In genomic region chr12:100696621-100697020, GRCm38 (mm10) we compare ENCODE assay signal across 13 mouse cellular contexts. TPM values are rescaled to one million over a fixed set of nuclear protein-coding genes. Genes with fewer than 3 reads are reported as not detected.
DNase-seq lines count a peak whose midpoint lies in the region; ATAC-seq and TF ChIP-seq lines count a peak whose summit lies in the region.
"Had no signal": no experiment of that assay in that cellular context is flagged by ENCODE, and none has a peak within 500 bp of the region (broad histone marks: within the 10 kb centered on the region; RNA-seq: fewer than 3 reads in every experiment).

No protein-coding gene starts in this region.

- no peak overlapping the region for H3K4me2 ChIP-seq in hindbrain, embryonic 11.5 days (replicated peaks; ENCODE audit: low read depth, low read length)
- no peak overlapping the region for H3K4me2 ChIP-seq in hindbrain, embryonic 12.5 days (replicated peaks)
- H3K4me2 ChIP-seq in midbrain, embryonic 13.5 days (replicated peaks), result no peak overlapping the region
- no peak overlapping the region for H3K4me2 ChIP-seq in midbrain, postnatal 0 days (ENCODE audit: low read depth, low read length, poor library complexity, severe bottlenecking)
- H3K4me2 ChIP-seq: embryonic facial prominence, embryonic 13.5 days; intestine, embryonic 15.5 days had no signal

- no peaks in the 10 kb centered on the region for H3K4me1 ChIP-seq in hindbrain, embryonic 11.5 days (replicated peaks; ENCODE audit: control insufficient read depth, insufficient read depth, low read length)
- H3K4me1 ChIP-seq in hindbrain, embryonic 12.5 days, result no peaks in the 10 kb centered on the region
- peaks cover 11% of the 10 kb centered on the region for H3K4me1 ChIP-seq in midbrain, embryonic 13.5 days (replicated peaks)
- H3K4me1 ChIP-seq in midbrain, embryonic 10.5 days, result peaks cover 11% of the 10 kb centered on the region; the same call in 1 of the 2 replicates
- no peaks in the 10 kb centered on the region for H3K4me1 ChIP-seq in midbrain, postnatal 0 days (ENCODE audit: insufficient read depth, low read length)
- H3K4me1 ChIP-seq: intestine, embryonic 15.5 days had no signal

- peak; percentile 15 for DNase-seq in hindbrain, embryonic 11.5 days (ENCODE audit: low spot score)
- no peak for DNase-seq in midbrain, embryonic 10.5 days (ENCODE audit: low spot score)
- peak; percentile 88 for DNase-seq in cerebellum, adult 9-10 months
- DNase-seq in midbrain, postnatal 0 days (ENCODE audit: low spot score), result peak; percentile 74
- no peak for DNase-seq in kidney, adult 11 months
- no peak for DNase-seq in right cerebral cortex, adult 2 months (ENCODE audit: low spot score in 2 of 2)
- DNase-seq: kidney, postnatal 10 days; liver had no signal

- H3K4me3 ChIP-seq in hindbrain, embryonic 11.5 days (ENCODE audit: low read depth, low read length), result no peak overlapping the region
- no peak overlapping the region for H3K4me3 ChIP-seq in hindbrain, embryonic 12.5 days
- no peak overlapping the region for H3K4me3 ChIP-seq in midbrain, embryonic 13.5 days (replicated peaks)
- no peak overlapping the region for H3K4me3 ChIP-seq in midbrain, embryonic 10.5 days
- H3K4me3 ChIP-seq in midbrain, postnatal 0 days (ENCODE audit: low read depth, low read length), result no peak overlapping the region
- H3K4me3 ChIP-seq: embryonic facial prominence, embryonic 13.5 days; intestine, embryonic 15.5 days had no signal

- no peak overlapping the region for H3K9ac ChIP-seq in hindbrain, embryonic 11.5 days (ENCODE audit: low read depth, low read length)
- H3K9ac ChIP-seq in hindbrain, embryonic 12.5 days, result no peak overlapping the region
- H3K9ac ChIP-seq in midbrain, embryonic 13.5 days (replicated peaks), result no peak overlapping the region
- no peak overlapping the region for H3K9ac ChIP-seq in midbrain, postnatal 0 days (replicated peaks; ENCODE audit: low read length, poor library complexity, severe bottlenecking)
- H3K9ac ChIP-seq: embryonic facial prominence, embryonic 13.5 days; intestine, embryonic 15.5 days had no signal

- no peak for TF ChIP-seq CTCF in midbrain, postnatal 0 days (IDR thresholded peaks at IDR 0.05)

- H3K27me3 ChIP-seq in hindbrain, embryonic 11.5 days (ENCODE audit: control insufficient read depth, insufficient read depth, low read length), result no peaks in the 10 kb centered on the region
- no peaks in the 10 kb centered on the region for H3K27me3 ChIP-seq in hindbrain, embryonic 12.5 days
- no peaks in the 10 kb centered on the region for H3K27me3 ChIP-seq in midbrain, embryonic 13.5 days
- H3K27me3 ChIP-seq in midbrain, embryonic 10.5 days (ENCODE audit: low read depth, poor library complexity, severe bottlenecking), result no peaks in the 10 kb centered on the region
- no peaks in the 10 kb centered on the region for H3K27me3 ChIP-seq in midbrain, postnatal 0 days (ENCODE audit: insufficient read depth, low read length)
- H3K27me3 ChIP-seq: embryonic facial prominence, embryonic 13.5 days; intestine, embryonic 15.5 days had no signal

- no peaks in the 10 kb centered on the region for H3K36me3 ChIP-seq in hindbrain, embryonic 11.5 days (ENCODE audit: control insufficient read depth, insufficient read depth, low read length)
- H3K36me3 ChIP-seq in hindbrain, embryonic 12.5 days, result no peaks in the 10 kb centered on the region
- no peaks in the 10 kb centered on the region for H3K36me3 ChIP-seq in midbrain, embryonic 13.5 days
- no peaks in the 10 kb centered on the region for H3K36me3 ChIP-seq in midbrain, embryonic 10.5 days
- H3K36me3 ChIP-seq in midbrain, postnatal 0 days (ENCODE audit: insufficient read depth, low read length), result no peaks in the 10 kb centered on the region
- H3K36me3 ChIP-seq: embryonic facial prominence, embryonic 13.5 days; intestine, embryonic 15.5 days had no signal

- no peaks in the 10 kb centered on the region for H3K9me3 ChIP-seq in hindbrain, embryonic 11.5 days (ENCODE audit: control insufficient read depth, low read length)
- no peaks in the 10 kb centered on the region for H3K9me3 ChIP-seq in hindbrain, embryonic 12.5 days (replicated peaks)
- H3K9me3 ChIP-seq in midbrain, embryonic 13.5 days, result no peaks in the 10 kb centered on the region
- no peaks in the 10 kb centered on the region for H3K9me3 ChIP-seq in midbrain, embryonic 10.5 days (replicated peaks)
- H3K9me3 ChIP-seq in midbrain, postnatal 0 days (ENCODE audit: low read length), result no peaks in the 10 kb centered on the region
- H3K9me3 ChIP-seq: embryonic facial prominence, embryonic 13.5 days; intestine, embryonic 15.5 days had no signal

- no peak for ATAC-seq in hindbrain, embryonic 11.5 days (ENCODE audit: low FRiP score)
- no peak for ATAC-seq in hindbrain, embryonic 12.5 days (ENCODE audit: low FRiP score)
- 0 out of 2 replicates have a peak, but pooled peaks have one; percentile 27 for ATAC-seq in midbrain, embryonic 13.5 days
- no peak for ATAC-seq in midbrain, postnatal 0 days (ENCODE audit: low FRiP score)
- ATAC-seq: intestine, embryonic 15.5 days had no signal

- H3K27ac ChIP-seq in hindbrain, embryonic 11.5 days (ENCODE audit: low read depth, low read length), result no peak overlapping the region
- H3K27ac ChIP-seq in hindbrain, embryonic 12.5 days, result no peak overlapping the region
- H3K27ac ChIP-seq in midbrain, embryonic 13.5 days, result no peak overlapping the region
- no peak overlapping the region for H3K27ac ChIP-seq in midbrain, embryonic 10.5 days (replicated peaks)
- H3K27ac ChIP-seq in midbrain, postnatal 0 days (ENCODE audit: low read depth, low read length), result no peak overlapping the region
- H3K27ac ChIP-seq: embryonic facial prominence, embryonic 13.5 days; intestine, embryonic 15.5 days; stomach, postnatal 0 days had no signal

- WGBS in hindbrain, embryonic 11.5 days, result 34% methylated on average over 4 of the region's 4 CpGs
- 21% methylated on average over 4 of the region's 4 CpGs for WGBS in hindbrain, embryonic 12.5 days
- 11% methylated on average over 4 of the region's 4 CpGs for WGBS in midbrain, embryonic 13.5 days
- 42% methylated on average over 4 of the region's 4 CpGs for WGBS in midbrain, embryonic 10.5 days
- 12% methylated on average over 4 of the region's 4 CpGs for WGBS in midbrain, postnatal 0 days

RNA-seq across cellular contexts. Expression of gene Rps6ka5, which starts 30.2 kb away (rescaled TPM):
- polyA plus RNA-seq in hindbrain, embryonic 11.5 days (2014; fragmentation: Nextera tagmentation; extraction: Ambion mirVana), result 3.3 and 5.6 TPM in 2 replicates
- 6.5 and 7.0 TPM in 2 replicates for polyA plus RNA-seq in hindbrain, embryonic 12.5 days (2016; fragmentation: Nextera tagmentation; extraction: Ambion mirVana)
- polyA plus RNA-seq in midbrain, embryonic 13.5 days (2015; fragmentation: Nextera tagmentation; extraction: Ambion mirVana), result 6.3 and 6.4 TPM in 2 replicates
- polyA plus RNA-seq in midbrain, embryonic 10.5 days (2016; fragmentation: Nextera tagmentation; extraction: Ambion mirVana), result 2.4 and 2.9 TPM in 2 replicates
- total RNA-seq in midbrain, postnatal 0 days (2014; rRNA removed), result 12.6 TPM in 2 replicates
- 3.8 and 4.9 TPM in 2 replicates for polyA plus RNA-seq in midbrain, postnatal 0 days (2015; fragmentation: Nextera tagmentation; extraction: Ambion mirVana)

Comparison
In these comparisons a context has a peak if more than half of its experiments do, and no peak if none do; other contexts are left out.
1. DNase-seq: peak in hindbrain, embryonic 11.5 days (single experiment), cerebellum, adult 9-10 months (single experiment) and midbrain, postnatal 0 days (single experiment); none in midbrain, embryonic 10.5 days (single experiment), kidney, adult 11 months (single experiment) and right cerebral cortex, adult 2 months (0 of 2).